Mouse (Mus musculus): ENCODE measurements around the gene A4gnt. TPM values are rescaled to one million over a fixed set of nuclear protein-coding genes. Genes with fewer than 3 reads are reported as not detected.

Gene A4gnt
- polyA plus RNA-seq, 1 experiment from 2014 or later: 0.08 TPM

DNA sequence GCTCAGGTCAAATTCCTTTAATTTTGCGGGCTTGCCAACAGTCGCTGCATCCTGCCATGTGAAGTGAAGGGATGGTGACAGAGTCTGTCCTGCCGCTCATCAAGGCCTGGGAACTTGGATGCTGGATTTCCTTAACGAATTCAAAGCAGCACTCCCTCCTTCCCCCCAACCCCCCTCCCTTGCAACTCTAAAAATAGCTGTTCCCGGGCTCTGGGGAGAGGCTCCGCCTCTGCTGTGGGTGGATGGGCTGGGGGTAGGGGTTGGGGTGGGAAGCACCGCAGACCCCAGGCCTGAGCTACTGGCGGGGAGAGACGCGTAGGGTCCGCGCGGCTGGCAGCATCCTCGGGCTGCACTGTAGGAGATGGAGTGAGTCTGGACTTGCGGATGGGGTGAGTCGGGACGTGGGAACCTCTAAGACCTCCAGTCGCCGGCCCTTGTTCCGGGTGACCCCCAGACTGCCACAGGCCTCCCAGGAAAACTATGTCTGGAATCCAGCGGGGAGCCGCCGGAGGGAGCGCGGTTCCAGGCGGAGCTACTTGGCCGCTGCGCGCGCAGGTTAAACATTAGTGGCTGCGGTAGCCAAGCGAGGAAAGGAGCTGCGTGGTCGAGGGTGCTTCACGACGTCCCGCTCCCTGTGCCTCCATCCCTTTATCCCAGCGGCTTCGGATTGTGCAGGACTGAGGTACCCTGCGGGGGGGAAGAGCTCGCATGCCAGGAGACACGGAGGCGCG lies 17.1 kb downstream of the A4gnt start, which contains the start of gene Dzip1l:
Gene Dzip1l, plus strand, starts transcription at position 216 of the 731 bp plus-strand sequence.
- under 1% methylated on average over 44 of the region's 44 CpGs for whole genome bisulfite sequencing
- DNase-seq (ENCODE audit: low spot score) (peak; percentile 89), ATAC-seq (replicated peaks; ENCODE audit: low FRiP score, low TSS enrichment, low read depth) (peak; percentile 88)
- Histone ChIP-seq H3K36me3 (ENCODE audit: control insufficient read depth, insufficient read depth, low read length) (peaks cover 10% of the 10 kb centered on the region; the same call in 1 of the 2 replicates), H3K4me1 (replicated peaks; ENCODE audit: control insufficient read depth, insufficient read depth, low read length) (peaks cover 17% of the 10 kb centered on the region; the same call in 1 of the 2 replicates), H3K4me2 (ENCODE audit: low read length) (peak within 1 kb of the TSS; percentile 66), H3K9ac (ENCODE audit: low read length) (peak within 1 kb of the TSS; percentile 57), H3K9me3 (ENCODE audit: control insufficient read depth, low read length) (no peaks in the 10 kb centered on the region), H3K27ac (ENCODE audit: low read depth) (peak within 1 kb of the TSS; percentile 87), H3K27me3 (replicated peaks; ENCODE audit: control insufficient read depth, insufficient read depth, low read length) (no peaks in the 10 kb centered on the region), H3K4me3 (ENCODE audit: low read depth, low read length) (peak within 1 kb of the TSS; percentile 60)

DNA sequence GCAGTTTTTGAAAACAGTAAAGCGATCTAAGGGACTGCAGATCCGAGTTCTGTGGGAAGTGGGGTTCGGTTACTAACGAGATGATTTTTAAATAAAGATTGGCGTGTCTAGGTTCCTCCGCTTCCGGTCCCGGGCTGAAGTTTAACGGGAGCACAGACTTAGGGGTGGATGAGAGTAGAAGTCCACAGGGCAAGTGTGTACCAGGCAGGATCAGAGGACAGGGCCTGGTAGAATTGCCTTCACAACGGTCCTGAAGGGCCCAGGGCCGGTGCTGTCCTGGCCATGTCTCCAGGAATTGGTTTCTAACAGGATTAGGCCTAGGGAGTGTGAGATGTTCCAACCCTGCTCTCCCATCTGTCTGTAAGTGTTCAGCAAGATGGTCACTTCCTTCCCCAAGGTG lies 17.8 kb downstream of the A4gnt start:
- ATAC-seq (replicated peaks; ENCODE audit: low FRiP score, low TSS enrichment, low read depth) (0 out of 2 replicates have a peak, but pooled peaks have one; percentile 12), DNase-seq (ENCODE audit: low spot score) (peak; percentile 65)
- Histone ChIP-seq H3K4me3 (ENCODE audit: low read depth, low read length) (peak overlapping the region; percentile 60), H3K36me3 (ENCODE audit: control insufficient read depth, insufficient read depth, low read length) (peaks cover 16% of the 10 kb centered on the region; the same call in 1 of the 2 replicates), H3K27me3 (replicated peaks; ENCODE audit: control insufficient read depth, insufficient read depth, low read length) (no peaks in the 10 kb centered on the region), H3K9me3 (ENCODE audit: control insufficient read depth, low read length) (no peaks in the 10 kb centered on the region), H3K4me1 (replicated peaks; ENCODE audit: control insufficient read depth, insufficient read depth, low read length) (peaks cover 17% of the 10 kb centered on the region; the same call in 1 of the 2 replicates), H3K4me2 (ENCODE audit: low read length) (peak overlapping the region; percentile 66), H3K27ac (ENCODE audit: low read depth) (peak overlapping the region; percentile 87), H3K9ac (ENCODE audit: low read length) (peak overlapping the region; percentile 57)
- 1% methylated on average over 11 of the region's 11 CpGs for WGBS

DNA sequence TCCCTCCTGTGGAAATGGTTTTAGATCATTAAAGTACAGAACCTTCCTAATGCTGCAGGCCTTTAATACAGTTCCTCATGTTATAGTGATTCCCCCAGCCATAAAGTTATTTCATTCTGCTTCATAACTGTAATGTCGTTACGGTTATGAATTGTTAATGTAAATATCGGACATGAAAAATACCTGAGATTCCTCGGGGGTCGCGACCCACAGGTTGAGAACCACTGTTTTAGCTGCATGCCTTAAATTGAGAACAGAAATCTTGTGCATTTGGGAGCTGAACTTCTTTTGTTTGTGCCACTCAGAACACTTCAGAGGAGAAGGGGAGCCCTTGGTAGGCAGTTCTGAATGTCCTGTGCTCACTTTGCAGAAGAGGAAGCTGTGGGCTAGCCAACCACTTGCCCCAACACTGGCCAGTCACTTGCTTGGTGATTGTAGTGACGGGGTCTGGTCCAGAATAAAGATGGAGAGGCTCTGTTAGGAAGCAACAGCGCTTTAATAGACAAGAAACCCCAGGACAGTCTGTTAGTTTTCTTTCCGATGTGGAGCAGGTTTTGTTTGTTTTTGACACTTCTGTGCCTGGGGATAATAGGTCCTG lies 18.3 kb downstream of the A4gnt start:
- Histone ChIP-seq H3K9ac (ENCODE audit: low read length) (peak overlapping the region; percentile 57), H3K4me2 (ENCODE audit: low read length) (peak overlapping the region; percentile 66), H3K4me1 (replicated peaks; ENCODE audit: control insufficient read depth, insufficient read depth, low read length) (peaks cover 17% of the 10 kb centered on the region; the same call in 1 of the 2 replicates), H3K9me3 (ENCODE audit: control insufficient read depth, low read length) (no peaks in the 10 kb centered on the region), H3K27ac (ENCODE audit: low read depth) (peak overlapping the region; percentile 87), H3K27me3 (replicated peaks; ENCODE audit: control insufficient read depth, insufficient read depth, low read length) (no peaks in the 10 kb centered on the region), H3K4me3 (ENCODE audit: low read depth, low read length) (peak overlapping the region; percentile 60), H3K36me3 (ENCODE audit: control insufficient read depth, insufficient read depth, low read length) (peaks cover 21% of the 10 kb centered on the region; the same call in 1 of the 2 replicates)
- 44% methylated on average over 9 of the region's 9 CpGs for WGBS
- ATAC-seq (replicated peaks; ENCODE audit: low FRiP score, low TSS enrichment, low read depth): no peak
- DNase-seq (ENCODE audit: low spot score): no peak

DNA sequence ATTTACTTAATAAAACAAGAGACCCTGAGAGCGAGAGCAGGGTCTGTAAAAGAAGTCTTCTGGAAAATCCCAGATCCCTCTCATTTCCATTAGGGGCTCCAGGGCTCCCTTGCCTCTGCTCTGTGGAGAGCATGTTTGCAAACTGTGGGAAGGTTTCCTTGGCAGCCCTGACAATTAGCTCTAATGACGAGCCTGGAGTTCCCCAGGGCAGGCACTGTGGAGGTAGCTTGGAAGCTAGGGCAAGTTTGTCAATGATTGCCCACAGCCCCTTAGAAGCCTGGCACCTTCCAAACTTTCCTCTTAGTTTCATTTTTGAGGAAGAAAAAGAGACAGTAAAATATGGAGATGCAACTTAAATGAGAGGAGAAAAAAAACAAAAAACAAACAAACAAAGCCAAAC lies 19.5 kb downstream of the A4gnt start:
- H3K27ac ChIP-seq (ENCODE audit: low read depth): no peak overlapping the region
- H3K27me3 ChIP-seq (replicated peaks; ENCODE audit: control insufficient read depth, insufficient read depth, low read length): no peaks in the 10 kb centered on the region
- H3K4me3 ChIP-seq (ENCODE audit: low read depth, low read length): no peak overlapping the region
- no peak overlapping the region for H3K9ac ChIP-seq (ENCODE audit: low read length)
- ATAC-seq (replicated peaks; ENCODE audit: low FRiP score, low TSS enrichment, low read depth) (no peak), DNase-seq (ENCODE audit: low spot score) (no peak)
- H3K4me1 ChIP-seq (replicated peaks; ENCODE audit: control insufficient read depth, insufficient read depth, low read length): peaks cover 17% of the 10 kb centered on the region; the same call in 1 of the 2 replicates
- no peak overlapping the region for H3K4me2 ChIP-seq (ENCODE audit: low read length)
- WGBS: 43% methylated on average over 2 of the region's 2 CpGs
- H3K9me3 ChIP-seq (ENCODE audit: control insufficient read depth, low read length): no peaks in the 10 kb centered on the region
- H3K36me3 ChIP-seq (ENCODE audit: control insufficient read depth, insufficient read depth, low read length): peaks cover 28% of the 10 kb centered on the region; the same call in 1 of the 2 replicates

DNA sequence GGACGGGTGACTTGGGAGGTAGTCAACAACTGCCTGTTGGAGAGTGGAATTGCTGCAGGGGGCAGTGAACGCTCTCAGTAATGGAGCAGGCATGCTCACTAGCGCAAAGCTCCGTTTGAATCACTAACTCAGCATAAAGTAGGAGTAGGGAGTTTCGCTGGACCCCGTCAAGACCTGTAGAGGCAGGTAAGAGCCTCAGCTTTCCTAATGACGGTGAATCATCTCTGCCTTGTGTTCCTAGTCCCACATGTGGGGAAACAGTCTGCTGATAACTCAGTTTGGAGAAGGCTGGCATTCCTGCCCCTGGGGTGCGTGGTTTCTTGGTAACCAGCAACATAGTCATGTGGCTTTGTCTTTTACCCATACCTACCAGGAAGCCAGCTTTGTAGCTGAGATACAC lies 20.0 kb downstream of the A4gnt start:
- Histone ChIP-seq H3K36me3 (ENCODE audit: control insufficient read depth, insufficient read depth, low read length) (peaks cover 31% of the 10 kb centered on the region; the same call in 1 of the 2 replicates), H3K9me3 (ENCODE audit: control insufficient read depth, low read length) (no peaks in the 10 kb centered on the region), H3K4me3 (ENCODE audit: low read depth, low read length) (no peak overlapping the region), H3K4me2 (ENCODE audit: low read length) (no peak overlapping the region), H3K9ac (ENCODE audit: low read length) (no peak overlapping the region), H3K27ac (ENCODE audit: low read depth) (no peak overlapping the region), H3K27me3 (replicated peaks; ENCODE audit: control insufficient read depth, insufficient read depth, low read length) (no peaks in the 10 kb centered on the region), H3K4me1 (replicated peaks; ENCODE audit: control insufficient read depth, insufficient read depth, low read length) (peaks cover 17% of the 10 kb centered on the region; the same call in 1 of the 2 replicates)
- no peak for ATAC-seq (replicated peaks; ENCODE audit: low FRiP score, low TSS enrichment, low read depth)
- no peak for DNase-seq (ENCODE audit: low spot score)
- 62% methylated on average over 8 of the region's 8 CpGs for WGBS

DNA sequence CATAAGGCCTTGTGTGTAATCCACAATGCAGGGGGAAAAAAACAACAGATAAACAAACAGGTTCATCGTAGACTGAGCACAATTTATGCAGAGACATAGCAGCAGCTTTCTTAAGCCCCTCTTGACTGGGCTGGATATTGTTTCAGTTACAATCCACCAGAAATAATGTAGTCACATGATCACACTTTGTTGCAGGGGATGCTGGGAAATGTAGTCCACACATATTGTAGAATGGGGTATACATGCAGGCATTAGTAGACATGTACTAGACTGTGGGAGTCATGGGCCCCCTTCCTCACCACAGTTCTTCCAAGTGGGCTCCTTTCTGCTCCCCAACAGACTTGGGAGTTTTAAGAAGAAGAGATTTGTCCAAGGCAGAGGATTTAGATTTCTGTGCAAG lies 24.5 kb downstream of the A4gnt start:
- DNase-seq (ENCODE audit: low spot score) (no peak), ATAC-seq (replicated peaks; ENCODE audit: low FRiP score, low TSS enrichment, low read depth) (no peak)
- Histone ChIP-seq H3K27me3 (replicated peaks; ENCODE audit: control insufficient read depth, insufficient read depth, low read length) (no peaks in the 10 kb centered on the region), H3K4me1 (replicated peaks; ENCODE audit: control insufficient read depth, insufficient read depth, low read length) (no peaks in the 10 kb centered on the region; the same call in 1 of the 2 replicates), H3K9me3 (ENCODE audit: control insufficient read depth, low read length) (no peaks in the 10 kb centered on the region), H3K4me2 (ENCODE audit: low read length) (no peak overlapping the region), H3K4me3 (ENCODE audit: low read depth, low read length) (no peak overlapping the region), H3K36me3 (ENCODE audit: control insufficient read depth, insufficient read depth, low read length) (peaks cover 68% of the 10 kb centered on the region), H3K27ac (ENCODE audit: low read depth) (no peak overlapping the region), H3K9ac (ENCODE audit: low read length) (no peak overlapping the region)
- WGBS: 87% methylated on average over 1 of the region's 1 CpGs

DNA sequence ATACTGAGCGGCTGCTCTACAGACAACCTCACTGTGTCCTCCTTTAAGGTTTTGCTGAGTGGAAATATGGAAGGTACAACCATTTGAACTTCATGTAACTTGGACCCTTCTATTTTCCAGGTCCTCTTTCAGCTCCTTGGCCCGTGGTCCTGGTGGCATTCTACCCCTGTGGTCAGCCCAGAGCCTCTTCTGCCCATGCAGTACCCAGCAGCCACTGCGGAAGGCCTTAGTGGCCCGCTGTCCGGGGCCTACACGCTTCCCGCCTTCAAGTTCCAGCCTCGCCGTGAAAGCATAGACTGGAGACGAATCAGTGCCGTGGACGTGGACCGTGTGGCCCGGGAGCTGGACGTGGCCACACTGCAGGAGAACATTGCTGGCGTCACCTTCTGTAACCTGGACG lies 24.9 kb downstream of the A4gnt start:
- Histone ChIP-seq H3K9ac (ENCODE audit: low read length) (no peak overlapping the region), H3K4me1 (replicated peaks; ENCODE audit: control insufficient read depth, insufficient read depth, low read length) (no peaks in the 10 kb centered on the region; the same call in 1 of the 2 replicates), H3K4me3 (ENCODE audit: low read depth, low read length) (no peak overlapping the region), H3K4me2 (ENCODE audit: low read length) (no peak overlapping the region), H3K27me3 (replicated peaks; ENCODE audit: control insufficient read depth, insufficient read depth, low read length) (no peaks in the 10 kb centered on the region), H3K27ac (ENCODE audit: low read depth) (no peak overlapping the region), H3K9me3 (ENCODE audit: control insufficient read depth, low read length) (no peaks in the 10 kb centered on the region), H3K36me3 (ENCODE audit: control insufficient read depth, insufficient read depth, low read length) (peaks cover 72% of the 10 kb centered on the region)
- no peak for DNase-seq (ENCODE audit: low spot score)
- 96% methylated on average over 17 of the region's 17 CpGs for WGBS
- ATAC-seq (replicated peaks; ENCODE audit: low FRiP score, low TSS enrichment, low read depth): no peak

DNA sequence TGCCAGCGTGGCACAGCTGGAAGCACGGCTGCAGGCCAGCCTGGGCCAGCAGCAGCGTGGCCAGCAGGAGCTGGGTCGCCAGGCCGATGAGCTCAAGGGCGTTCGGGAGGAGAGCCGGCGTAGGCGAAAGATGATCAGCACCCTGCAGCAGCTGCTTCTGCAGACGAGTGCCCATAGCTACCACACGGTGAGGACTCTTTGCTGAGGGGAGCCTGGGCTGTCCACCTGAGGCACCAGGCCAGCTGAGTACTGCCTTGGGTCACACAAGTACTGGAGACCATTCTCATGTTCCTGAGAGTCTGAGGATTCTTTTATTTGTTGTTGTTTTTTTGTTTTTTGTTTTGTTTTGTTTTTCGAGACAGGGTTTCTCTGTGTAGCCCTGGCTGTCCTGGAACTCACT lies 25.4 kb downstream of the A4gnt start:
- H3K27ac ChIP-seq (ENCODE audit: low read depth): no peak overlapping the region
- DNase-seq (ENCODE audit: low spot score) (no peak), ATAC-seq (replicated peaks; ENCODE audit: low FRiP score, low TSS enrichment, low read depth) (no peak)
- 96% methylated on average over 13 of the region's 13 CpGs for WGBS
- H3K27me3 ChIP-seq (replicated peaks; ENCODE audit: control insufficient read depth, insufficient read depth, low read length): no peaks in the 10 kb centered on the region
- H3K4me1 ChIP-seq (replicated peaks; ENCODE audit: control insufficient read depth, insufficient read depth, low read length): no peaks in the 10 kb centered on the region
- H3K4me3 ChIP-seq (ENCODE audit: low read depth, low read length): no peak overlapping the region
- no peak overlapping the region for H3K4me2 ChIP-seq (ENCODE audit: low read length)
- H3K9me3 ChIP-seq (ENCODE audit: control insufficient read depth, low read length): no peaks in the 10 kb centered on the region
- peaks cover 77% of the 10 kb centered on the region for H3K36me3 ChIP-seq (ENCODE audit: control insufficient read depth, insufficient read depth, low read length)
- H3K9ac ChIP-seq (ENCODE audit: low read length): no peak overlapping the region
